Mouse (Mus musculus) C2C12 (cell line): Measurements from ENCODE around the gene Aldh3b2.
A peak's percentile ranks its signal among the peaks of the same experiment; 100 is the strongest.

Source experiments
- CTCF ChIP-seq: IDR thresholded peaks from one replicate; pipeline ENCODE4 v1.5.1; 2011; ENCODE audit not compliant: control insufficient read depth, insufficient read depth, insufficient read length
- MAX ChIP-seq: IDR thresholded peaks from one replicate; pipeline ENCODE4 v1.6.1; 2011; ENCODE audit warnings: mild to moderate bottlenecking, control low read depth

DNA sequence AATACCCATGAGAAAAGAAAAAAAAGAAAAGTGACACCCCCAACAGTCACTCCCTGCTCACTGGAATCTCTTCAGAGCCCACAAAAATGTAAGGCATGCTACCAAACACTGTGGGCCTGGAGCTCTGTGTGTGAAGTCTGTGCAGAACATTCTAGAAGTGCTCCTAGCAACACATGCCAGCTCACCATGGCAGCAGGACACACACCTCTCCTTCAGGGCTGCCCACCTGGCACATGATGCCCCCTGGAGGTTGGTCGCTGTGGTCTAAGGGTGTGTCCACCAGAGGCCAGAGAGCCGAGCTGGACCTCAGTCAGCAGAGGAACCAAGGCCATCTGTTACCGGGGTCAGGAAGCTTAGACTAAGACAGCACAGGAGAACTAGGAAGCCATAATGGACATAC, 45.8 kb upstream of the Aldh3b2 start:
- TF ChIP-seq CTCF = peak; percentile 10
- peak; percentile 83 for TF ChIP-seq MAX
